Mouse (Mus musculus) layer of hippocampus, adult 8-10 months (tissue): Measurements from ENCODE around the gene Rph3al. TPM values are rescaled to one million over a fixed set of nuclear protein-coding genes. Genes with fewer than 3 reads are reported as not detected.

Experiments used
- DNase-seq, 2 experiments: peaks; one replicate each; pipeline ENCODE4 v3.0.0; 2022; ENCODE audit warnings: low spot score in 2 of 2
- total RNA-seq, 4 experiments: library from RNA; stranded (reverse); gene quantifications; 2 replicates each; pipeline ENCODE4 v1.2.4; 2022

The Rph3al gene
- total RNA-seq, 4 experiments from 2014 or later, result 4.4 to 7.6 (median 5.4) TPM

- DNase-seq, result no peak
Observed at GRCm38 (mm10) chr11:75951895-75952294, 13.7 kb upstream of the Rph3al start.

GRCm38 (mm10) chr11:75950459-75950858 is 12.2 kb upstream of the Rph3al start:
- no peak for DNase-seq

GRCm38 (mm10) chr11:75948789-75949188 is 10.6 kb upstream of the Rph3al start:
- no peak for DNase-seq

- no peak for DNase-seq
Observed at GRCm38 (mm10) chr11:75947223-75947622, 9.0 kb upstream of the Rph3al start.

- no peak for DNase-seq
Observed at GRCm38 (mm10) chr11:75945805-75946450, 7.7 kb upstream of the Rph3al start.

GRCm38 (mm10) chr11:75937370-75937871 is 808 bp downstream of the Rph3al start:
- no peak for DNase-seq

- no peak for DNase-seq
Observed at GRCm38 (mm10) chr11:75935819-75936430, 2.3 kb downstream of the Rph3al start.

- no peak for DNase-seq
Observed at GRCm38 (mm10) chr11:75934425-75934824, 3.8 kb downstream of the Rph3al start.

GRCm38 (mm10) chr11:75933371-75933770 is 4.9 kb downstream of the Rph3al start:
- no peak for DNase-seq

- no peak for DNase-seq
Observed at GRCm38 (mm10) chr11:75930911-75931678, 7.1 kb downstream of the Rph3al start.

- no peak for DNase-seq
Observed at GRCm38 (mm10) chr11:75930208-75930607, 8.0 kb downstream of the Rph3al start.

- no peak for DNase-seq
Observed at GRCm38 (mm10) chr11:75927881-75928280, 10.3 kb downstream of the Rph3al start.

- DNase-seq, result peak in 1 of 2 experiments; percentile 38
Observed at GRCm38 (mm10) chr11:75926431-75927312, 11.6 kb downstream of the Rph3al start.

GRCm38 (mm10) chr11:75925801-75926200 is 12.4 kb downstream of the Rph3al start:
- DNase-seq, result no peak

GRCm38 (mm10) chr11:75922741-75923140 is 15.5 kb downstream of the Rph3al start:
- no peak for DNase-seq

- no peak for DNase-seq
Observed at GRCm38 (mm10) chr11:75919139-75919538, 19.1 kb downstream of the Rph3al start.

- no peak for DNase-seq
Observed at GRCm38 (mm10) chr11:75917340-75917739, 20.9 kb downstream of the Rph3al start.

GRCm38 (mm10) chr11:75913953-75914352 is 24.3 kb downstream of the Rph3al start:
- no peak for DNase-seq

- peak; percentile 33 to 41 for DNase-seq
Observed at GRCm38 (mm10) chr11:75912944-75913657, 25.1 kb downstream of the Rph3al start.

GRCm38 (mm10) chr11:75911962-75912361 is 26.3 kb downstream of the Rph3al start:
- DNase-seq, result no peak
